Mouse (Mus musculus): Measurements from ENCODE around the gene Mcl1.

- TF ChIP-seq CTCF (IDR thresholded peaks at IDR 0.05; ENCODE audit: low read depth, low read length), result no peak
- TF ChIP-seq POLR2A (IDR thresholded peaks at IDR 0.05; ENCODE audit: extremely low read depth, insufficient read depth, low read length), result no peak
These were observed 37.3 kb upstream of the Mcl1 start for GRCm38 (mm10) chr3:95621241-95621640.

Data from liver, adult 2 months (tissue).